Mouse (Mus musculus): Measurements from ENCODE around the gene Tex29. TPM values are rescaled to one million over a fixed set of nuclear protein-coding genes. Genes with fewer than 3 reads are reported as not detected.

Tex29 gene
- total RNA-seq, 2 experiments from 2014 or later: 1.2 TPM; not detected in 1

DNA sequence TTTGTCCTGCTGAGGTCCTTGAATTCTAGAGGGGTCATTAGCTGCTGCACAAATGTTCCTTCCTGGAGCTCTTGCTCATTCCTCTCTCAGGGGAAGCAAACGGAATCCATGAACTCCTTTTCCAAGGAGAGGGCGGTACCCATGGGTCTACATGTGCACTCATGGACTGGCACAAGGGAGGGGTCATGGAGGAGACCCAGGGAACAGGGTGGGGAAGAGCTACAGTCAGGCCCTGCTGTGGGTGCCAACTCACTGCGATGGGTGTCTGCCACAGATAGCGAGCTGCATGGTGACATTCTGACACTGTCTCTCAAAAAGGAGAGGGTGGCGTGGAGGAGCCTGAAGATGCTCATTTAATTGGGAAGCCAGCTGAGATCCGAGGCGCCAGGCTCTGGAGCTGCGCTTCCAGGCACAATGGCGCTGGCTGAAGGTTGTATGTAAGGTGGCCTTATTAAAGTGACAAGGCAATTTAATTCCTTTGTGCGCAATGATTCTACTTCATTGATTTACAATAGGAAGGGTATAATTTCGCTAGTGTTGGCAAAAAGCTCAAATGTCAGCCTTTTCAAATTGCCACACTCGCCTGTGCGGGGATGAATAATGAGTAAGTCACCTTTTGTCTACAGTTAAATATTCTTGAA, 55.9 kb downstream of the Tex29 start:
- no peak for DNase-seq (ENCODE audit: low spot score in 2 of 2)
- H3K27ac ChIP-seq: no peak overlapping the region

DNA sequence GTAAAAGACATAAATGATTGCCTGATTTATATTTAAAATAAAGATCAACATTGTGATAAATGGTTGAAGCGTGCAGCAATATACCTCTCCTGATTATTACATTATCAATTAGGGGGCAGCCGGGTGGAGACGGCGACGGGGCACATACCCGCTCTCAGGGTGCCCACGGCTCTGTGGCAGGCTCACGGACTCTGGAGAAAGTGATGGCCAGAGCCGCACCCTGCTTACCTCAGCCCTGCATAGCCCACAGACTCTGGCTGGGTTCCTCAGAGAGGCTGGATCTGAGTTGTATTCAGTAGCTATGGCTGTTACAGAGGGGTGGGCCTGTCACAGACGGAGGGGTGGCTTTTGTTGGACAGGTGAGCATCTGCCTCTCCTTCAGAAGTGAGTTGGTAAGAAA, 56.4 kb downstream of the Tex29 start:
- no peak for TF ChIP-seq CTCF (conservative IDR thresholded peaks at IDR 0.05)
- no peak overlapping the region for H3K4me3 ChIP-seq
- H3K27ac ChIP-seq: no peak overlapping the region
- DNase-seq (ENCODE audit: low spot score in 2 of 2): no peak

More for the DNA sequence above, 55.9 kb downstream of the Tex29 start:
- no peak overlapping the region for H3K4me3 ChIP-seq
- TF ChIP-seq CTCF (conservative IDR thresholded peaks at IDR 0.05): no peak

DNA sequence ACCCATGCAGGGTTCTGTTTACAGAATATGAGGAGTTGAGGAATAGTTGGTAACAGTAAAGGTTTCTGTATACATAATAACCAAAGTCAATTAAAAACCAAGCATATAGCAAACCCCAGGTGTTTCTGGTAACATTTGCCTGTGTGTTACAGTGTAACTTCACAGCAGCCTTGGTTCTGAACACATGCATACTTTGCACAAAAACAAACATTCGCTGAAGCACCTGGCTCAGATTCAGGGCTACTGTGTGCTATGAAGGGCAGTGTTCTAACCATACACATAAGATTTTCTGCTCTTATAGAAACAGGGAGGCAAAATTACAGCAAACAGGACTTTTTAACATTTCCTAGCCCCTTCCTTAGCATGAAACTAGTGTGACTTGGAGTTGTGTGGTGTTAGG, 58.5 kb downstream of the Tex29 start:
- no peak for TF ChIP-seq CTCF (conservative IDR thresholded peaks at IDR 0.05)
- H3K27ac ChIP-seq: no peak overlapping the region
- no peak for DNase-seq (ENCODE audit: low spot score in 2 of 2)
- H3K4me3 ChIP-seq: no peak overlapping the region

Other genes with a start within 250 kb of the Tex29 start
- 10 to 100 TPM; 55.4 to 71.2 TPM for gene Ankrd10, start 204.7 kb upstream of the Tex29 start, total RNA-seq (2021)
- not detected for gene 1700016D06Rik, start 139.4 kb upstream of the Tex29 start, total RNA-seq (2021)
- 100 to 1,000 TPM; 120 to 123 TPM for gene Arhgef7, start 112.8 kb upstream of the Tex29 start, total RNA-seq (2021)